Mouse (Mus musculus): Measurements from ENCODE around the gene Pax7. TPM values are rescaled to one million over a fixed set of nuclear protein-coding genes. Genes with fewer than 3 reads are reported as not detected.

Pax7 gene
- polyA plus RNA-seq, 1 experiment from 2014 or later = 2.0 TPM

DNA sequence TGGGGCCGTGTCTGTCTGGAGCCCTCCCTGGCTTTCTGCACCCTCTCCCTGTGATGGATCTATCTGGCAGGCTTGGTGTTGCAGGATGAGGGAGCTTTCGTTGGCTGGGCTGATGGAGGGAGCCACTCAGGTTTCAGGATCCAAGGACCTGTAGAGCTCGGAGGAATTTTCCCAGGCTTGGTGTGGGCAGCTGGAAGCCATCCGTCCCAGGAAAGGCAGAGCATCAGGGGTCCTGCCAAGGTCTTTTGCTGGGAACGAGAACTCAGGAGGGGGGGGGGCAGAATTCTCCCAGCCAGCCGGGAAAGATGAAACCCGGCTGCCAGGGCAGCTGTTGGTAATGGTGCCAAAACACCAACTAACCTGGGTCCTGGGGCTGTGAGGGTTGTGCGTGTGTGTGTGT lies 134.7 kb downstream of the Pax7 start:
- H3K4me3 ChIP-seq (ENCODE audit: low read depth, low read length) = no peak overlapping the region
- WGBS = 57% methylated on average over 8 of the region's 8 CpGs
- H3K4me1 ChIP-seq (ENCODE audit: control insufficient read depth, insufficient read depth, low read length) = no peaks in the 10 kb centered on the region; the same call in 1 of the 2 replicates
- H3K27me3 ChIP-seq (ENCODE audit: control insufficient read depth, insufficient read depth, low read length) = no peaks in the 10 kb centered on the region
- no peaks in the 10 kb centered on the region for H3K9me3 ChIP-seq (replicated peaks; ENCODE audit: control insufficient read depth, low read length)
- DNase-seq (ENCODE audit: low spot score) (peak; percentile 30), ATAC-seq (replicated peaks; ENCODE audit: insufficient number of reproducible peaks, low FRiP score, low TSS enrichment, low read depth) (no peak)
- H3K27ac ChIP-seq (replicated peaks; ENCODE audit: low read depth, low read length) = no peak overlapping the region
- no peak overlapping the region for H3K4me2 ChIP-seq (ENCODE audit: low read depth, low read length)
- H3K36me3 ChIP-seq (replicated peaks; ENCODE audit: control insufficient read depth, insufficient read depth, low read depth, low read length) = no peaks in the 10 kb centered on the region
- H3K9ac ChIP-seq (replicated peaks; ENCODE audit: low read length) = no peak overlapping the region

DNA sequence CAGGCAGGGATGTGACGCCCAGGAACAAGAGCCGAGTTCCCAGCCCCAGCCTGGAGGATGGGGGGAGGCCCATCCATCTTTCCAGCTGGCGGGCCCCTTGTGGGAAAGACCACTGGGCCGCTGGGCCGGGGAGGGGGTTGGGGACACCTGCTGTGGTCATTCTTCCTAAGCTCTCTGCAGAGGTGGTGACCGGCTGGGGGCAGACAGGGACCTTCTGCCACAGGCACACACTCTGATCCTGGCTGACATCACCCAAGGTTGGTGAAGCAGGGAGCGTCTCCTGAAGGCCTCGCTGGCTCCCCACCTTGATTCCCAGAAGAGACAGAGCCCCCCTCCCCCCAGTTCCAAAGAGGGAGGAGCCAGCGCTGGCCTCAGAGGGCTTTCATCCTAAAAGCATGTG lies 135.6 kb downstream of the Pax7 start:
- WGBS = 6% methylated on average over 9 of the region's 9 CpGs
- DNase-seq (ENCODE audit: low spot score) (peak; percentile 35), ATAC-seq (replicated peaks; ENCODE audit: insufficient number of reproducible peaks, low FRiP score, low TSS enrichment, low read depth) (no peak)

DNA sequence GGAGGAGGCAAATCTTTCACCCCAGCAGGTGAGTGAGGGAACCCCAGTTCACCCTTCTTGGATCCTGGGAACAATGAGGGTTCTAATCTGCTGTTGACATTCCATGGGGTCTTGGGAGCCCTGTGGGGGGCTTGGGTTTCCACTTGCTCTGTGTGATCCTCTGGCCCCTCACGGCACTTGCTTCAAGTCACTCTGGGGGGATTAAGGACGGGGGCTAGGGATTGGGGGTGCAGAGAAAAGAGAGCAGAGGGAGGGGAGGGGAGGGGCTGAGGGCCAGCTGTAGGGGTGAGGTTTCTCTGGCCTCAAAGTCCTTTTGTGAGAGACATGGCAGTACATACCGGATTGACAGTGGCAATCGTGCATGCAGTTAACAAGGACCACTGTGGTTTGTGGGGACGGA lies 140.0 kb downstream of the Pax7 start:
- ATAC-seq (replicated peaks; ENCODE audit: insufficient number of reproducible peaks, low FRiP score, low TSS enrichment, low read depth) = no peak
- Histone ChIP-seq H3K27me3 (ENCODE audit: control insufficient read depth, insufficient read depth, low read length) (no peaks in the 10 kb centered on the region), H3K9ac (replicated peaks; ENCODE audit: low read length) (no peak overlapping the region), H3K4me1 (ENCODE audit: control insufficient read depth, insufficient read depth, low read length) (no peaks in the 10 kb centered on the region; the same call in 1 of the 2 replicates), H3K4me3 (ENCODE audit: low read depth, low read length) (no peak overlapping the region), H3K27ac (replicated peaks; ENCODE audit: low read depth, low read length) (no peak overlapping the region), H3K9me3 (replicated peaks; ENCODE audit: control insufficient read depth, low read length) (no peaks in the 10 kb centered on the region), H3K4me2 (ENCODE audit: low read depth, low read length) (no peak overlapping the region), H3K36me3 (replicated peaks; ENCODE audit: control insufficient read depth, insufficient read depth, low read depth, low read length) (no peaks in the 10 kb centered on the region)
- no peak for DNase-seq (ENCODE audit: low spot score)
- 25% methylated on average over 5 of the region's 5 CpGs for WGBS

More for the DNA sequence above, 135.6 kb downstream of the Pax7 start:
- Histone ChIP-seq H3K4me2 (ENCODE audit: low read depth, low read length) (no peak overlapping the region), H3K9me3 (replicated peaks; ENCODE audit: control insufficient read depth, low read length) (no peaks in the 10 kb centered on the region), H3K4me1 (ENCODE audit: control insufficient read depth, insufficient read depth, low read length) (no peaks in the 10 kb centered on the region; the same call in 1 of the 2 replicates), H3K27ac (replicated peaks; ENCODE audit: low read depth, low read length) (no peak overlapping the region), H3K36me3 (replicated peaks; ENCODE audit: control insufficient read depth, insufficient read depth, low read depth, low read length) (no peaks in the 10 kb centered on the region), H3K4me3 (ENCODE audit: low read depth, low read length) (no peak overlapping the region), H3K27me3 (ENCODE audit: control insufficient read depth, insufficient read depth, low read length) (no peaks in the 10 kb centered on the region), H3K9ac (replicated peaks; ENCODE audit: low read length) (no peak overlapping the region)

DNA sequence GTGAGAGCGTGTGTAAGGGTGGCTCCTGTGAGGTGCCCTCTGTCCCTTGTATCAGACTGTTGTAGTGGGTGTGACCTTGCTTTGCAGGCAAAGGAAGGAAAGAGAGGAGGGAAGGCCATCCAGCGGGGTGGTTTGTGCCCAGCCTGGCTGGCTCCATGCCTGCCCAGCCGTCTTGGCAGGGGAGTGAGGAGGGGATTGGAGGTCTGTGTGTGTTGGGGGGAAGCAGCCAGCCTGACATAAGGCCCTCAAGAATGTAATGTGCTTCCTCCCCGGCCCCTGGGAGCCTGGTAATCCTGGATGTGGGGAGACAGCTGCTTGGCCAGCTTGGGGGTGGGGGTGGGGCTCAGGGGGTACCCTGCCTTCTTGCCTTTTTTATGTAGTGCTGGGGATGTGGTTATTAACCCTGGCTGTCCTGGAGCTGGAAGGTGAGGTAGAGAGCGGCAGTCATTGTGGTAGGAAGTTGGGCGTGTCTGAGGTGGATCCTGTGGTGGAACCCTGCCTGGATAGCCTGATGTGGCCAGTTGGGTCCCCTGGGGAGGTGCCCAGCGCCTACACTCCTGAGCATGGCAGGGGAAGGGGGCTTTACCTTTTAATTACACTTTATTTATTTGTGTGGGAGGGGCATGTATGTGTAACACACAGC lies 143.6 kb downstream of the Pax7 start:
- H3K9ac ChIP-seq (replicated peaks; ENCODE audit: low read length) = no peak overlapping the region
- no peak overlapping the region for H3K4me2 ChIP-seq (ENCODE audit: low read depth, low read length)
- ATAC-seq (replicated peaks; ENCODE audit: insufficient number of reproducible peaks, low FRiP score, low TSS enrichment, low read depth) (no peak), DNase-seq (ENCODE audit: low spot score) (no peak)
- WGBS = 43% methylated on average over 7 of the region's 7 CpGs
- H3K9me3 ChIP-seq (replicated peaks; ENCODE audit: control insufficient read depth, low read length) = no peaks in the 10 kb centered on the region
- H3K4me1 ChIP-seq (ENCODE audit: control insufficient read depth, insufficient read depth, low read length) = no peaks in the 10 kb centered on the region
- H3K36me3 ChIP-seq (replicated peaks; ENCODE audit: control insufficient read depth, insufficient read depth, low read depth, low read length) = no peaks in the 10 kb centered on the region
- no peak overlapping the region for H3K4me3 ChIP-seq (ENCODE audit: low read depth, low read length)
- H3K27ac ChIP-seq (replicated peaks; ENCODE audit: low read depth, low read length) = no peak overlapping the region
- H3K27me3 ChIP-seq (ENCODE audit: control insufficient read depth, insufficient read depth, low read length) = no peaks in the 10 kb centered on the region

DNA sequence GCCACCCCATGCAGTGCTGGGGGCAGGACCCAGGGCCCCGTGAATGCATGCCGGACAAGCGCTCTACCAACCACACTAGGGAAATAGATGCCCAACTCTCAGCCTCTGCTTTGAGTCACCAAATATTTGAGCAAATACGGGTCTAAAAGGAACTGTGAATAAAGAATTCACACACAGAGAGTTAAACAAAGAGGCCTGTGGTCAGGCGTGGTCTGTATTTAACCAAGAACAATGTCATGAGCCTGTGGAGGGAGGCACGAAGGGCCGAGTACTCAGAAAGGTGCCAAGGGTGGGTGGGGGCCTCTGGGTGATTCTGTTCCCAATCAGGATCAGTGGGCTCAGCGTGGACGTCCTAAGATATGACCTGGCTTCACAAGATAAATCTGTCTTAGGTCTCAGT lies 145.3 kb downstream of the Pax7 start:
- ATAC-seq (replicated peaks; ENCODE audit: insufficient number of reproducible peaks, low FRiP score, low TSS enrichment, low read depth) = no peak
- WGBS = 80% methylated on average over 9 of the region's 9 CpGs
- H3K36me3 ChIP-seq (replicated peaks; ENCODE audit: control insufficient read depth, insufficient read depth, low read depth, low read length) = no peaks in the 10 kb centered on the region
- H3K9me3 ChIP-seq (replicated peaks; ENCODE audit: control insufficient read depth, low read length) = no peaks in the 10 kb centered on the region
- H3K4me1 ChIP-seq (ENCODE audit: control insufficient read depth, insufficient read depth, low read length) = no peaks in the 10 kb centered on the region
- H3K27ac ChIP-seq (replicated peaks; ENCODE audit: low read depth, low read length) = no peak overlapping the region
- no peaks in the 10 kb centered on the region for H3K27me3 ChIP-seq (ENCODE audit: control insufficient read depth, insufficient read depth, low read length)
- no peak for DNase-seq (ENCODE audit: low spot score)
- no peak overlapping the region for H3K4me2 ChIP-seq (ENCODE audit: low read depth, low read length)
- no peak overlapping the region for H3K4me3 ChIP-seq (ENCODE audit: low read depth, low read length)
- H3K9ac ChIP-seq (replicated peaks; ENCODE audit: low read length) = no peak overlapping the region

Other genes starting within 250 kb of the Pax7 start
- not detected in 2 replicates for gene Gm21969, start 230.3 kb downstream of the Pax7 start, polyA plus RNA-seq (2014; fragmentation: Nextera tagmentation; extraction: Ambion mirVana)
- gene Aldh4a1, start 210.7 kb downstream of the Pax7 start, polyA plus RNA-seq (2014; fragmentation: Nextera tagmentation; extraction: Ambion mirVana) = 13.1 and 14.7 TPM in 2 replicates
- gene Tas1r2, start 180.0 kb downstream of the Pax7 start, polyA plus RNA-seq (2014; fragmentation: Nextera tagmentation; extraction: Ambion mirVana) = not detected in 2 replicates
- 0.08 and 0.10 TPM in 2 replicates for gene Klhdc7a, start 134.5 kb upstream of the Pax7 start, polyA plus RNA-seq (2014; fragmentation: Nextera tagmentation; extraction: Ambion mirVana)